Mouse (Mus musculus): Measurements from ENCODE around the gene Creb5. TPM values are rescaled to one million over a fixed set of nuclear protein-coding genes. Genes with fewer than 3 reads are reported as not detected.

Creb5 gene
- polyA plus RNA-seq, 1 experiment = 0.30 TPM

DNA sequence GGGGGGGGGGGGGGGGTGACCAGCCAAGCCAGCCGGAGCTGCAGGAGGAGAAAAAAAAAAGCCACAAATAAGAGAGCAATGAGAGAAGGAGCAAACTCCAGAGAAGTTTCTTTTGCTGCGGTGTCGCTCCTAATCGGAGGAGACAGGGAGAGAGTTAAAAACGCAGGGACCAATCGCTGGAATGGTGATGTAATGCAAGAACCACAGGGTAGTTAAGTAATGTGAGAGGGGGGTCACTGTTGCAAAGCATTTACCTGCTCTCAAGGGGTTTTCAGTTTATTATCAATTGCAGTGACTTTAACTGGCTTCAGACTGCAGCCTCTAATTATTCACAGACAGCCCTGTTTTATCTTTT, 286.6 kb downstream of the Creb5 start:
- DNase-seq (ENCODE audit: low read depth, low spot score) = no peak
- WGBS = 9% methylated on average over 6 of the region's 6 CpGs

- no peak for DNase-seq (ENCODE audit: low read depth, low spot score)
- 58% methylated on average over 12 of the region's 12 CpGs for WGBS
These were observed 287.0 kb downstream of the Creb5 start for GRCm38 (mm10) chr6:53574097-53574496.

DNA sequence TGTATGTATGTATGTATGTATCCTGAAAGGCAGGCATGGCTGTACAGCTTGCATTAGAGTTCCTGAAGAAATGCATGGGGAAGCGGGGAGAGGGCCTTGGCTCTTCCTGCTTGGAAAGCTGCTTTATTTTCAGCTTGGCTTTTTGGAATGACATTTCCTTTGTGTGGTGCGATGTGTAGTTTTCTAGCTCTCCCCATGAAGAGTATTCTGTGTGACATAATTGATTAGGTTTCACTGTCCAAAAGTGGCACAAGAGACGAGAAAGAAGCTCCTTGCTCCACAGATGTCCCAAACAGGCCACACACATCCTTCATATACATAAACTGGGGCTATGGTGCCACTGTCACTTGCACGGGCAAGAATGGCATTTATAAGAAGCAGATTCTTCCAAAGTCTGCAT, 288.1 kb downstream of the Creb5 start:
- no peak for DNase-seq (ENCODE audit: low read depth, low spot score)
- 81% methylated on average over 4 of the region's 4 CpGs for WGBS

GRCm38 (mm10) chr6:53575836-53576235, 288.8 kb downstream of the Creb5 start:
- DNase-seq (ENCODE audit: low read depth, low spot score) = no peak
- 94% methylated on average over 3 of the region's 3 CpGs for WGBS

DNA sequence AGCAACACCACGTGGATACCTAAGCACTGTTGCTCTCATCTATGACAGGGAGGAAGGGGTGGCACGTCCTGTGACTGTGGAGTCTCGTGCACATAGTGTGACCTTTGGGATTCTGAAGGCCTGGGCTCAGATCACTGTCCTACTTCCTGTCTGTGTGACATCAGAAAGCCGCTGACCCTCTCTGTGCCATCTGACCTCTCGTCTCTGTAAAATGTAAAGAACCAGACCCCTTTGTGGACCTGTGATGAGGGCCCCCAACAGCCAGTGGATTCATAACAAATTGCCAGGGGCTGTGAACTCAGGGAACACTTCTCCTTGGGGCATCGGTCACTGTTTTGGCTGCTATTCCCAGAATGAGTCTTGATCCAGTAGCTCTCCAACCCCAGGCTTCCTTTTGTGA, 289.8 kb downstream of the Creb5 start:
- no peak for DNase-seq (ENCODE audit: low read depth, low spot score)
- 78% methylated on average over 6 of the region's 6 CpGs for whole genome bisulfite sequencing

DNA sequence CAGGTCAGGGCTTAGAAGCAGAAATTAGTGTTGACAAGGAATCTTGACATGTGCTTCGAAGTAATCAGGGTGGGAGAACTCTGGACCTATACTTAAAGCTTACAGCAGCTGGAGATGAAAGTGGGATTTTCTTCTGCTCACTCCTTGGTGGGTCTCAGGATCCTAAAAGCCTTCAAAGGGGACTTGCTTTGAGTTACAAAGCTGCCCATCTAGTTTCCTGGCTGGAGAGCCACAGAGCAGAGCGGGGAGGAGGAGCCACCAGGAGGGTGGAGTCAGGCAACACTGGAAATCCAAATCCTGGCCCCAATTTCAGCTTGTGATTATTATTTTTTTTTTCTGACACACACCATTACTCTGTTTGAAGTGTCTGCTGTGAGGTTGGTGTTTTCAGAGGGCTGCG, 290.7 kb downstream of the Creb5 start:
- DNase-seq (ENCODE audit: low read depth, low spot score) = no peak
- WGBS = 60% methylated on average over 3 of the region's 3 CpGs

DNA sequence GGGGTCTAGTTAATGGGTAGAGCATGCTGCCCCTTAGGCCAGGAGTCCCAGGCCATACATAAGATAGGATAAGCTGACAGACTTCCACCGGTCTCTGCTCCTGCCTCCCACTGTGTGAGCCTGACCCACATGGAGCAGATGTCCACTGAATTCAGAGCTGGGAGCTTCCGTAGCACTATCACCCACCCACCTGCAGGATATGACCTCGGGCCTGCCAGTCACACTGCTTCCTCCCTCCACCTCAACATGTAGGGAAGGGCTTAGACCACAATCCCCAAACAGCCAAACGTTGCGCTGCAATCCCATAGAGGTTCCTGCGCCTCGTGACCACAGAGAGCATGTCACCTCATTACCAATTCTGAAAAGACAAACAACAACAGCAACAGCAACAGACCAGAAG, 293.3 kb downstream of the Creb5 start:
- DNase-seq (ENCODE audit: low read depth, low spot score) = no peak
- 79% methylated on average over 7 of the region's 7 CpGs for WGBS

DNA sequence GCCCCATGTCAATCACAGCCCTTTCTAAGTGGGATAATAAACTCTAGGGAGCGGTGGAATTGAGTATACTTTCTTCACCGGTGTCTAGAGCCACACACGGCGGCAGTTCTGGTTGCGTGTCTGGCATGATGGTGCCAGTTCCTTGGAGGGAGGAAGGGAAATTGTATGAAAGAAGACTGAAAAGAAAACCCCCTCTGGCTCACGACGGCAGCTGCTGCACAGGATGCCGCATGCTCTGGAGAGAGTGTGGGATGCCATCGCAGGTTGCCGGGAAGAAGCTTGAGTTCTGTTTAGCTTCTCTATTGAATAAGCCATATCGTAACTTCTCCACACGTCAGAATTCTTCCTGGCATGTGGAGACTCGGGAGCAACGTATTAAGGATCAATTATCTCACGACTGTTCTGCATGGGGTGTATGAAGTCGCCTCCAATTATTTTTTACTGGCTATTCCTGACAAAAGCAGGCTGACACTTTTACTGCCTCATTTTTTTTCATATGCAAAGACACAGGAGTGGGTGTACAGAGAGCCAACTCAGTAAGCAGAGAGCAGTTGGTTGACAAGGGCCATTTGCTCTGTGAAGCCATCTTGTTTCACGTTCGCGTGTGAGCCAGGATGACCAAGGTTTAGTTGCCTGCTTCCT, 296.3 kb downstream of the Creb5 start:
- no peak for DNase-seq (ENCODE audit: low read depth, low spot score)
- 60% methylated on average over 19 of the region's 19 CpGs for WGBS

DNA sequence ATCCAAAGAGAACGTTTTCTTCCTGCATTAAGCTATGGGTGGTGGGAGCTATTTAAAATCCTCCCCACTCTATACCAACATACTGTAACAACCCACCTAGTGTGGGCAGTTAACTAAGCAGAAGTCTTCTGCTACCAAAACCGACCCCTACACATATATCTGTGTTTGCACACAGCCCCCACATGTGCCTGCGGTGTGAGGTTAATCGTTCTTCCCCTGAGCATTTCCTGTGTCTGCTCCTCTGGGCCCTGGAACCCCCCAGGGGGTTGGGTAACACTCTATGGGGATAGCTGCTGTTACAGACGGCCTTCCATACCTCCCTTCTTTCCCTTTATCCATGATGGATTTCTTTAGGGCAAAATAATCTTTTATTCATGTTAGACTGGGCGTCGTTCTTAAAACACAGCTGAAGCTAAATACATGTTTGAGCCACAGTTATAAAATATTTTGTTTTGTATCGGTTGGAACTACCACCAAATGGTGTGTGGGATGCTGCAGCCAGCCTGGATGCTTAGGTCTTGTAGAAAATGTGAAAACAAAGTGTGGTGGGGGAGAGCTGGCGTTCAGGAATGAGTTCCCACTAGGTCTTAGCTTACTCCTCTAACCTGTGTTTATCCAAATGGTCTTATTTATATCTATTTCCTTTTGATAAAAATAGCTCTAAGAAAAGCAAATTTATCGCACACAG, 297.8 kb downstream of the Creb5 start:
- DNase-seq (ENCODE audit: low read depth, low spot score) = no peak
- WGBS = 60% methylated on average over 10 of the region's 10 CpGs

- 65% methylated on average over 6 of the region's 6 CpGs for WGBS
- DNase-seq (ENCODE audit: low read depth, low spot score) = no peak
These were observed 302.7 kb downstream of the Creb5 start for GRCm38 (mm10) chr6:53589746-53590145.

GRCm38 (mm10) chr6:53592230-53592629, 305.2 kb downstream of the Creb5 start:
- no peak for DNase-seq (ENCODE audit: low read depth, low spot score)
- WGBS = 83% methylated on average over 5 of the region's 5 CpGs

DNA sequence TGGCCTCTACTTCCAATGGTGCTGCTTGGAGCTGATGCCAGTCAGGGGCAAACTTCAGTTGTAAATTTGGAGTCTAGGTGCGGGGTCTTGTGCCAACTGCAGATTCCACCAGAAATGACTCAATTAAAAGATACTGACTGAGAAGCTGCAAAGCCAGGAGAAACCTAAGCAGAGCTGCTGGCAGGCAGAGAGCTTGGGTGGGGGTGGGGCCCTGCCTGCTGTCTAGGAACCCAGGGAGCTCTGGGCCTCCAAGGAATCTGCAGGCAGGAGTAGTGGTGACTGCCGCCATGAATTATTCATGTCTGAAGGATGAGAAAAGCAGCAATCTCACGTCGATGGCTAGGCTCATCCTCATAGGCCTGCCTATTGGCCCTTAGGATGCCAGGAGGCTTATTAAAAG, 306.5 kb downstream of the Creb5 start:
- WGBS = 55% methylated on average over 4 of the region's 4 CpGs
- no peak for DNase-seq (ENCODE audit: low read depth, low spot score)

DNA sequence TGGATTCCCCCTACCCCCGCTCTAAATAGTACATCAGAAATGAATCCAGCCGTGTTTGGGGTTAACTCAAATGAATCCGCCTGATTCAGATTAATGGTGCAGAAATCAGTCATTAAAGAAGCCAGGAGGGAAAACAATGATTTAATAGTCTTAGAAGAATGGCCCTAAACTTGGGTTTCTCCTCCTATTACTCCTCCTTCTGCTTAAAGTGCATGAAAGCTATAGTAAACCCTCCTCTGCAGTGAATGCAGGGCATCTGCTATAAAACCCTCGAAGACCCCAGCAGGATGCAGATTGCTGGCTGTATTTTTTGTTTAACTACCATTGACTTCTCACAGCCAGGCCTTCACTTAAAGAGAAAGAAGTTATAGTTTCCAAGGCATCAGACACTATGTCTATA, 307.2 kb downstream of the Creb5 start:
- no peak for DNase-seq (ENCODE audit: low read depth, low spot score)
- 73% methylated on average over 4 of the region's 4 CpGs for WGBS

DNA sequence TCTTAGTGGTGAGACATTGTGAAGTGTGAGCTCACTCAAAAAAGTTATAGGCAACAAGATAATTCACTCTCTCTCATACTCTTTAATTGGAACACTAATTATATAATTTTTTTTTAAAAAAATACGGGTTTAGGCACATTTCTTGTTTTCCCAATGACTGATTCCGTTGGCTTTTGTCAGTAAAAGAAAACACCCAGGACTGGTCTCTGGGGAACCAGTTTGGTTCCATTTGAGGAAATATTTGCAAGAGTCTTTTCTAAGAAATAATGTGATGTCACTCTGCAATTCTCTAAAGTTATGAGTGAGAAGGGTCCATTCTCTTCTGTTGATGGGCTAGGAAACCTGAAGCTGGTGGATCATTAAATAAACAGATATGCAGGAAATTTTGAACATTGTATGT, 309.3 kb downstream of the Creb5 start:
- WGBS = 72% methylated on average over 2 of the region's 2 CpGs
- no peak for DNase-seq (ENCODE audit: low read depth, low spot score)

DNA sequence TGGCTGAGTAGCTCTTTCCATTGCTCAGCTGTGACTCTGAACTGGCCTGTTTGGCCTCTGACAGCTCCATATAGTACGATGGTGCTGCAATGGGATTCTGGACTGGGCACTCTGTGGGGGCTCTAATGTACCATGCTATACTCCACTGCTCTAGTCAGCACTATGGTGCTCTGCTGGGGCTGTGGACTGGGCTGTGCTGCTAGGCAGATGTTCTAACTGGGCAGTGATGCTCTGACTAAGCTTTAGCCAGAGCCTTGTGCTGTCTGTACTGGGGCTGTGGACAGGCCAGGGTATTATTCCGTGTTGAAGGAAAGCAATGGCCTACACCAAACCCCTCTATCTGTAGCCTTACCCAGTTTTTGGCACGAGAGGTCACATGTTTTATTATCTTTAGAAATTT, 316.0 kb downstream of the Creb5 start:
- no peak for DNase-seq (ENCODE audit: low read depth, low spot score)
- 81% methylated on average over 3 of the region's 3 CpGs for WGBS

- WGBS = 78% methylated on average over 5 of the region's 5 CpGs
These were observed 316.6 kb downstream of the Creb5 start for GRCm38 (mm10) chr6:53603695-53604094.

DNA sequence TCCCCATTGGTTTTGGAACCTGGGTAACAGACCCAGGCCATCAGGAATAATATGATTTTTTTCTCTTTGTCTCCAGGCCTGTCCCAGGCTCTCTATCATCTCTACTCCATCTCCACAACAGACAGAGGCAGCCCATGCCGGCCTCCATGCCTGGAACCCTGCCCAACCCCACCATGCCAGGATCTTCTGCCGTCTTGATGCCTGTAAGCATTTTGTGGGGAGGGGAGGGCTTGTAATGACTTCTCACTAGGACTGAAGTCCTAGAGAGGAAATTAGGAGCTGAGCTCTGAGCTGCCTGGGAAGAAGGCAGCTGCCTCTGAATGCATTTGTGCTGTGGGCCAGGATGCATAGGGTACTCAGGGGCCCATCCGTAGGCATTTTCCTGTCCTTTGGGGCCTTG, 317.3 kb downstream of the Creb5 start:
- WGBS = 83% methylated on average over 3 of the region's 3 CpGs
- no peak for DNase-seq (ENCODE audit: low read depth, low spot score)

More at GRCm38 (mm10) chr6:53603695-53604094, 316.6 kb downstream of the Creb5 start:
- no peak for DNase-seq (ENCODE audit: low read depth, low spot score)

DNA sequence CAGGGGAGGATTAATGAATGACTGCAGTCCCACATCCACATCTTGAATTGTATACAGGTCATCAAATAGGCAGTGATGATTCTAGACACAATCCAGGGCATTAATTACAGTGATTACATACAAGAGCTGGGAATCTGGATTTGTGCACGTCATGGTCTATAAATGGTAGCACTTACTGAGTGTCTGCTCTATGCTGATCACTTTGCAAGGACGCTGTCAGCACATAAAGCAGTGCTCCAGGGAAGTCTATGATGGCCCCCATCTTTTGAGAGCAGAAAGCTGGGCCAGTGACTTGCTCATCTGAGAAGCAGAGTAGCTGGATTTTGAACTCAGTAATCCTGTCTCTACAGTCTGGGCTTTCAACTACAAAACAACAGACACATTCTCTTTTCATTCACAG, 318.1 kb downstream of the Creb5 start:
- 74% methylated on average over 2 of the region's 2 CpGs for WGBS
- DNase-seq (ENCODE audit: low read depth, low spot score) = no peak

- WGBS = 76% methylated on average over 5 of the region's 5 CpGs
- no peak for DNase-seq (ENCODE audit: low read depth, low spot score)
These were observed 324.4 kb downstream of the Creb5 start for GRCm38 (mm10) chr6:53611451-53611945.

GRCm38 (mm10) chr6:53612681-53613080, 325.6 kb downstream of the Creb5 start:
- no peak for DNase-seq (ENCODE audit: low read depth, low spot score)
- WGBS = 57% methylated on average over 6 of the region's 6 CpGs

DNA sequence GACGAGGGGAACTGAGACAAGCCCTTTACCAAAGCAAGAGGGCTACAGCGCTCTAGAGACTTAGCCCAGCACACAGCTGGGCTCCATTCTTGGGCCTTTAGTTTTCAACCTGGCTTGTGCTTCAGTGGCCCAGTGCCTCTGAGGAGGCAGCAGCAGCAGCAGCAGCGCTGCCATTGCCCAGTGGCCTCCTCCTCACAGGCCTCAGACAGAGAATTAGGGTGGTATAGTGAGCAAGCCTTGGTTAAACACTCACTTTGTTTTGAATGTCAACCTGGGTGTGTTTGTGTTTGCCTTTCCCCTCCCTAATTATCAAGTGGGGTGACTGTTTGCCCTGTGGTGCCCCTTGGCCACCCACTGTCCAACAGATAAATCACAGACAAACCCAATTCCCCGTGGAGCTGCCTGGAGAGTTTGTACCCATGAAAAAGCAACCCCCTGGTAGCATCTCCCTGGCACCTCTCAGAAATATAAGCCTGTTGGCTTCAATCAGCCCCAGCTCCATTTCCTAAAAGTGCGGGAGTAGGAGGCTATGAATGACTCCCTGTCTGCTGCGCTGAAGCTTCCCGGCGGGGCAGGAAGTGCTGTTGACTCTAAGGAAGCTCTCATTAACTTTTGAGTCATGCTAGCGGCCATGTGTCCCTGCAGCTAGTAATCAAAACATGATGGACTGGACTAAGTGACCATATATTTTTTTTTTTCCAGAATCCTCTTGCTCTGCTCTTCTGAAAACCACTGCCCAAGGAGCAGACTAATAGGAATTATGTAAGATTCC, 328.6 kb downstream of the Creb5 start:
- DNase-seq (ENCODE audit: low read depth, low spot score) = no peak
- 44% methylated on average over 9 of the region's 9 CpGs for WGBS

All from large intestine, adult 2 months (tissue).